13 mouse cellular contexts compared by ENCODE assay signal in genomic region chr11:19989141-19989910, GRCm38 (mm10).
DNase-seq lines count a peak whose midpoint lies in the region; ATAC-seq and TF ChIP-seq lines count a peak whose summit lies in the region.
"Had no signal": no experiment of that assay in that cellular context is flagged by ENCODE, and none has a peak within 500 bp of the region (broad histone marks: within the 10 kb centered on the region; RNA-seq: fewer than 3 reads in every experiment).

No protein-coding gene starts in this region.

- H3K9me3 ChIP-seq in intestine, embryonic 15.5 days, result no peaks in the 10 kb centered on the region
- H3K9me3 ChIP-seq in midbrain, embryonic 15.5 days, result no peaks in the 10 kb centered on the region
- H3K9me3 ChIP-seq: heart, embryonic 12.5 days had no signal

- no peak overlapping the region for H3K4me3 ChIP-seq in gastrocnemius, adult 2 months
- H3K4me3 ChIP-seq in intestine, embryonic 15.5 days (replicated peaks), result no peak overlapping the region
- H3K4me3 ChIP-seq in midbrain, embryonic 15.5 days, result no peak overlapping the region
- H3K4me3 ChIP-seq: heart, embryonic 12.5 days had no signal

- H3K27me3 ChIP-seq in intestine, embryonic 15.5 days (replicated peaks), result no peaks in the 10 kb centered on the region
- no peaks in the 10 kb centered on the region for H3K27me3 ChIP-seq in midbrain, embryonic 15.5 days (replicated peaks)
- H3K27me3 ChIP-seq: heart, embryonic 12.5 days had no signal

- H3K27ac ChIP-seq in gastrocnemius, adult 2 months, result peak overlapping the region; percentile 84
- 0 out of 2 replicates have a peak overlapping the region, but pooled peaks have one; percentile 13 for H3K27ac ChIP-seq in intestine, embryonic 15.5 days
- no peak overlapping the region for H3K27ac ChIP-seq in midbrain, embryonic 15.5 days
- H3K27ac ChIP-seq: hindbrain, postnatal 0 days had no signal

- no peak for TF ChIP-seq CTCF in gastrocnemius, adult 2 months (IDR thresholded peaks at IDR 0.05)

- ATAC-seq in CD4-positive, CD25-positive, alpha-beta regulatory T cell, adult 4 months, result peak; percentile 42
- no peak for ATAC-seq in intestine, embryonic 15.5 days
- ATAC-seq in midbrain, embryonic 15.5 days (replicated peaks), result no peak
- ATAC-seq: hindbrain, postnatal 0 days had no signal

- DNase-seq in gastrocnemius, adult 2 months, result no peak
- no peak for DNase-seq in gastrocnemius, adult 8-10 months (ENCODE audit: low spot score in 2 of 2)
- peak; percentile 62 for DNase-seq in naive thymus-derived CD4-positive, alpha-beta T cell, adult 2 months (ENCODE audit: low read depth)
- DNase-seq in left cerebral cortex, postnatal 25 days (ENCODE audit: low spot score in 2 of 2), result no peak
- DNase-seq in right cerebral cortex, postnatal 14 days, result no peak
- DNase-seq: cerebellum, postnatal 14 days; left cerebral cortex, postnatal 4 days; lung, postnatal 14 days had no signal

- WGBS in intestine, embryonic 15.5 days, result 77% methylated on average over 13 of the region's 13 CpGs
- WGBS in midbrain, embryonic 15.5 days, result 91% methylated on average over 13 of the region's 13 CpGs

- H3K4me1 ChIP-seq in intestine, embryonic 15.5 days (replicated peaks), result peaks cover 70% of the 10 kb centered on the region
- H3K4me1 ChIP-seq in midbrain, embryonic 15.5 days, result peaks cover 15% of the 10 kb centered on the region

- H3K9ac ChIP-seq in intestine, embryonic 15.5 days, result no peak overlapping the region
- no peak overlapping the region for H3K9ac ChIP-seq in midbrain, embryonic 15.5 days
- H3K9ac ChIP-seq: heart, embryonic 12.5 days had no signal

- no peaks in the 10 kb centered on the region for H3K36me3 ChIP-seq in intestine, embryonic 15.5 days
- no peaks in the 10 kb centered on the region for H3K36me3 ChIP-seq in midbrain, embryonic 15.5 days (replicated peaks)
- H3K36me3 ChIP-seq: heart, embryonic 12.5 days had no signal

- 0 out of 2 replicates have a peak overlapping the region, but pooled peaks have one; percentile 9 for H3K4me2 ChIP-seq in intestine, embryonic 15.5 days (replicated peaks)
- H3K4me2 ChIP-seq in midbrain, embryonic 15.5 days, result no peak overlapping the region
- H3K4me2 ChIP-seq: heart, embryonic 12.5 days had no signal

- intact Hi-C loops in gastrocnemius, adult 2 months (cut with DNase I), result loop anchor here (5.0 to 10.0 kb wide), 2 partner anchors 62 to 215 kb away; partner anchors contain the start of gene Rab1a
- intact Hi-C loops in left cerebral cortex, postnatal 25 days (cut with DNase I), result no loop called here
